In genomic region chr4:31827266-31827665, GRCm38 (mm10) we compare ENCODE assay signal across 9 mouse cellular contexts.
A peak's percentile ranks its signal among the peaks of the same experiment; 100 is the strongest.
DNase-seq lines count a peak whose midpoint lies in the region; ATAC-seq and TF ChIP-seq lines count a peak whose summit lies in the region.
"Had no signal": no experiment of that assay in that cellular context is flagged by ENCODE, and none has a peak within 500 bp of the region (broad histone marks: within the 10 kb centered on the region; RNA-seq: fewer than 3 reads in every experiment).

No protein-coding gene starts in this region.

- no peak overlapping the region for H3K9ac ChIP-seq in kidney, postnatal 0 days (ENCODE audit: low read depth, low read length)
- H3K9ac ChIP-seq in MEL (ENCODE audit: control insufficient read depth, low read depth, low read length, poor library complexity, severe bottlenecking): no peak overlapping the region
- H3K9ac ChIP-seq: embryonic facial prominence, embryonic 13.5 days; limb, embryonic 13.5 days had no signal

- WGBS in kidney, postnatal 0 days: 66% methylated on average over 7 of the region's 7 CpGs

- peak; percentile 66 for TF ChIP-seq CTCF in kidney, postnatal 0 days (IDR thresholded peaks at IDR 0.05; ENCODE audit: low read depth)
- TF ChIP-seq CTCF in MEL (IDR thresholded peaks at IDR 0.05 in 2 of 3, conservative IDR thresholded peaks at IDR 0.05 in 1 of 3; ENCODE audit: control insufficient read depth in 1 of 3, insufficient read depth in 1 of 3, low read depth in 2 of 3, low read length in 3 of 3, poor library complexity in 1 of 3, severe bottlenecking in 1 of 3): peak; percentile 12 to 51 (median 48); a peak in 4 of 6 replicates

- H3K9me3 ChIP-seq in kidney, postnatal 0 days (replicated peaks; ENCODE audit: low read length): no peaks in the 10 kb centered on the region
- H3K9me3 ChIP-seq in MEL (replicated peaks; ENCODE audit: insufficient read depth, low read length): no peaks in the 10 kb centered on the region
- H3K9me3 ChIP-seq: embryonic facial prominence, embryonic 13.5 days; limb, embryonic 13.5 days had no signal

- no peak for ATAC-seq in kidney, postnatal 0 days (replicated peaks; ENCODE audit: low FRiP score, low read depth)

- H3K4me1 ChIP-seq in kidney, postnatal 0 days (replicated peaks; ENCODE audit: insufficient read depth, low read length): peaks cover 13% of the 10 kb centered on the region; the same call in 1 of the 2 replicates
- no peaks in the 10 kb centered on the region for H3K4me1 ChIP-seq in MEL (ENCODE audit: control insufficient read depth in 1 of 2, insufficient read depth in 2 of 2, low read length in 2 of 2)

- TF ChIP-seq RAD21 in MEL (IDR thresholded peaks at IDR 0.05; ENCODE audit: low read depth, low read length): peak; percentile 19

- no peak overlapping the region for H3K27ac ChIP-seq in kidney, postnatal 0 days
- no peak overlapping the region for H3K27ac ChIP-seq in MEL (ENCODE audit: control insufficient read depth, low read depth, low read length)
- H3K27ac ChIP-seq: embryonic facial prominence, embryonic 13.5 days; limb, embryonic 13.5 days had no signal

- no peaks in the 10 kb centered on the region for H3K27me3 ChIP-seq in kidney, postnatal 0 days (ENCODE audit: insufficient read depth, low read length)
- H3K27me3 ChIP-seq in MEL (ENCODE audit: control insufficient read depth in 1 of 2, insufficient read depth in 2 of 2, low read length in 2 of 2): no peaks in the 10 kb centered on the region
- H3K27me3 ChIP-seq: embryonic facial prominence, embryonic 13.5 days; limb, embryonic 13.5 days had no signal

- no peak for TF ChIP-seq POLR2A in MEL (IDR thresholded peaks at IDR 0.05; ENCODE audit: control insufficient read depth in 1 of 2, insufficient read depth in 1 of 2, low read depth in 1 of 2, low read length in 2 of 2, poor library complexity in 1 of 2)

- H3K36me3 ChIP-seq in kidney, postnatal 0 days (ENCODE audit: insufficient read depth, low read length): no peaks in the 10 kb centered on the region
- no peaks in the 10 kb centered on the region for H3K36me3 ChIP-seq in MEL (ENCODE audit: control insufficient read depth in 1 of 2, insufficient read depth in 2 of 2, low read length in 2 of 2)
- H3K36me3 ChIP-seq: embryonic facial prominence, embryonic 13.5 days; limb, embryonic 13.5 days had no signal

- no peak overlapping the region for H3K4me3 ChIP-seq in kidney, postnatal 0 days (replicated peaks; ENCODE audit: low read depth, low read length)
- no peak overlapping the region for H3K4me3 ChIP-seq in MEL (ENCODE audit: control insufficient read depth in 1 of 2, insufficient read depth in 1 of 2, low read depth in 2 of 2, low read length in 2 of 2)
- H3K4me3 ChIP-seq: embryonic facial prominence, embryonic 13.5 days; limb, embryonic 13.5 days had no signal

- no peak overlapping the region for H3K4me2 ChIP-seq in kidney, postnatal 0 days (ENCODE audit: low read length)
- H3K4me2 ChIP-seq: embryonic facial prominence, embryonic 13.5 days; limb, embryonic 13.5 days had no signal

- peak; percentile 19 for DNase-seq in kidney, postnatal 0 days (ENCODE audit: low spot score)
- no peak for DNase-seq in kidney, adult 11 months
- peak; percentile 71 for DNase-seq in CD4-positive, CD25-positive, alpha-beta regulatory T cell, adult 2 months (ENCODE audit: low read depth, low spot score)
- DNase-seq in MEL (ENCODE audit: low read depth, low spot score): peak; percentile 31
- DNase-seq in kidney, postnatal 10 days: peak; percentile 39
- DNase-seq in frontal cortex, postnatal 36 days (ENCODE audit: low spot score in 2 of 2): no peak
- DNase-seq in gastrocnemius, postnatal 36 days: no peak

- intact Hi-C loops in gastrocnemius, postnatal 36 days (cut with DNase I): no loop called here

- TF ChIP-seq EP300 in MEL (IDR thresholded peaks at IDR 0.05; ENCODE audit: low read depth in 1 of 2, low read length in 2 of 2): no peak

- H3K79me2 ChIP-seq in MEL (ENCODE audit: control insufficient read depth, insufficient read depth, low read length, poor library complexity): no peaks in the 10 kb centered on the region

TF ChIP-seq in MEL, 35 proteins besides CTCF, POLR2A, EP300 and RAD21:
- TF ChIP-seq SMC3 (IDR thresholded peaks at IDR 0.05; ENCODE audit: low read depth, low read length) (peak; percentile 50), MYB (IDR thresholded peaks at IDR 0.05; ENCODE audit: low read depth, low read length) (no peak), NRF1 (IDR thresholded peaks at IDR 0.05; ENCODE audit: insufficient read depth, low read depth, low read length, poor library complexity, severe bottlenecking) (no peak)

Comparison
In these comparisons a context has a peak if more than half of its experiments do, and no peak if none do; other contexts are left out.
1. DNase-seq: peak in kidney, postnatal 0 days (single experiment), CD4-positive, CD25-positive, alpha-beta regulatory T cell, adult 2 months (single experiment), MEL (single experiment) and kidney, postnatal 10 days (single experiment); none in kidney, adult 11 months (single experiment), frontal cortex, postnatal 36 days (0 of 2) and gastrocnemius, postnatal 36 days (0 of 2).